Mouse (Mus musculus): ENCODE measurements at regions not wholly inside any gene's neighbourhood (a gene's known extent, or its start where the extent isn't known, plus 50 kb on each side); places are given as distances from the start of the nearest gene placed in this dataset.
A peak's percentile ranks its signal among the peaks of the same experiment; 100 is the strongest.

DNA sequence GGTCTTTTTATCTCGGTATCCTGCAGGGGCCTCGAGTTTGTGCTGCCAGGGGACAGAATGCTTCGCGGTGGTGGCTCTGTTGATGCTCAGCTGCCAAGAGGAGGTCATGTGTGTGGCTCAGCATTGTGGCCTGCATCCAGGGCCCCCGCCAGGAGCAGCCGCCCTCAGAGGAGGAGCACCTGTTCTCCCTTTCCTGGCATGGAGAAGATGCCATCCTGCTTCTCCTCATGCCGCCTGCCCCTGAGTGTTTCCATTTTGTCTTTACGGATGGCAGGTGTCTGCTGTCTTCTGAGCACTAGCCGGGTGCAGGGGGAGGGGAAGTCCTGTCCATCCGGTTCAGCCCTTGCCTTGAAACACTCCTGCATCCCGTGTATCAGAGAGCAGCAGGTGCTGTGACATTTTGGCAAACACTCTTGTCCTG is 208.6 kb upstream of the Btbd3 start:
- TF ChIP-seq POLR2A (IDR thresholded peaks at IDR 0.05; ENCODE audit: borderline replicate concordance, insufficient read depth, low read length) (peak; percentile 31; the same call in 1 of the 2 replicates), CTCF (IDR thresholded peaks at IDR 0.05; ENCODE audit: borderline replicate concordance, insufficient read depth, low read depth, low read length) (no peak; the same call in 1 of the 2 replicates)

All from cerebellum, adult 2 months (tissue).